Mouse (Mus musculus) retina, embryonic 14.5 days (tissue): ENCODE measurements around the gene Cfap61.
A peak's percentile ranks its signal among the peaks of the same experiment; 100 is the strongest.

Experiments
- DNase-seq: peaks from one replicate; pipeline ENCODE4 v3.0.0-alpha.2; 2015; ENCODE audit warnings: low spot score

Cfap61 gene

DNA sequence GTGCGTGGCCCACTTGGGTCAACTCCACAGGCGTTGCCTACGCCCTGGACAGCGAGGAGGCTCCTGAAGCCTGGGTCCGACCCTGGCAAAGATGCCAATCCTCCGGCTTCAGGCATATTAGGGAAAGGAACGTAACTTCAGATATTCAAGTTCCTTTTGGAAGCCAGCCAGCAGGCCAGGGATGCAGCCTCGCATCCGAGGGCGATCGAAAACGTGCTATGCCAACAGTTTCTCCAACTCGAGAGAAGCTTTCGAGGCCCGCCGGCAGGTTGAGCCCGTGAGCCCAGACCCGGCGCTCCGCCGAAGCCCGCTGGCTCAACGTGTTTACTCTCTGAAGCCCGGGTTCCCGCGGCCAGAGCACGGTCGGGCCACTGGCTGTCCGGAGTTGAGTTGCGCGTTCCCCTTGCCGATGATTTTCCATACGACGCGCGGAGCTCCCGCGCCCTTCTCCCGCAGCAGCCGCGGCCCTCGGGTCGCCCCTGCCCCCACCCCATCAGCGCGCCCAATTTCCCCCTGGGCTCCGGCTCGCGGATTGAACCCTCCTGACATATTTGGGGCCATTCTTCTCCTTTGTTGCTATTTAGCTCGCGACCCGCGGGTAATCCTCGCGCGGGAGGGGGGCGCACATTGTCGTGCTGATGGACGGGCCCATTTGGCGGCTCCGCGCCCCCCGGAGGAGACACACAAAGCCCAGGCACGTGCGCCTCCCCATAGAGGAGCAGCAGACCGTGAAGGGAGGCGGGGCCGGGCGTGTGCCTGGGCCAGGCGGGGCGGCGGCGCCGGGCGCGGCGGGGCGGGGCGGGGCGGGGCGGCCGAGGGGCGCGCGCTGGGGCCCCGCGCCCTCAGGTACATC lies 286.7 kb downstream of the Cfap61 start, which contains the start of gene Insm1:
Gene Insm1, plus strand, starts transcription at position 846 of the 853 bp plus-strand sequence.
- DNase-seq = peak; percentile 87

DNA sequence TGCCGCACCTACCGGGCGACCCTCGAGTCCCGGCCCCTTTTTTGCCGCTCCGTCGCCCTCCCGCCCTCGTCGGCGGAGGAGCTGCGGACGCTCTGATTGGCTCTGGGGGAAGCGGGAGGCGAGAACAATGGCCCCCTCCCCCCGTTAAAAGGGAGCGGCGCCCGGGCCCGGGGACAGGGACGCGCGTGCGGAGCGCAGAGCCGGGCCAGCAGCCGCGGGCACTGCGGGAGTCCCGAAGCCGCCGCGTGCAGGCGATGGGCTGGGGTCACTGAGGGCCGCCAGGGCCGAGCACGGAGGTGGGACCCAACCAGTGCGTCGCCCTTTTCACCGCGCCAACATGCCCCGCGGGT lies 287.3 kb downstream of the Cfap61 start:
- DNase-seq = no peak

DNA sequence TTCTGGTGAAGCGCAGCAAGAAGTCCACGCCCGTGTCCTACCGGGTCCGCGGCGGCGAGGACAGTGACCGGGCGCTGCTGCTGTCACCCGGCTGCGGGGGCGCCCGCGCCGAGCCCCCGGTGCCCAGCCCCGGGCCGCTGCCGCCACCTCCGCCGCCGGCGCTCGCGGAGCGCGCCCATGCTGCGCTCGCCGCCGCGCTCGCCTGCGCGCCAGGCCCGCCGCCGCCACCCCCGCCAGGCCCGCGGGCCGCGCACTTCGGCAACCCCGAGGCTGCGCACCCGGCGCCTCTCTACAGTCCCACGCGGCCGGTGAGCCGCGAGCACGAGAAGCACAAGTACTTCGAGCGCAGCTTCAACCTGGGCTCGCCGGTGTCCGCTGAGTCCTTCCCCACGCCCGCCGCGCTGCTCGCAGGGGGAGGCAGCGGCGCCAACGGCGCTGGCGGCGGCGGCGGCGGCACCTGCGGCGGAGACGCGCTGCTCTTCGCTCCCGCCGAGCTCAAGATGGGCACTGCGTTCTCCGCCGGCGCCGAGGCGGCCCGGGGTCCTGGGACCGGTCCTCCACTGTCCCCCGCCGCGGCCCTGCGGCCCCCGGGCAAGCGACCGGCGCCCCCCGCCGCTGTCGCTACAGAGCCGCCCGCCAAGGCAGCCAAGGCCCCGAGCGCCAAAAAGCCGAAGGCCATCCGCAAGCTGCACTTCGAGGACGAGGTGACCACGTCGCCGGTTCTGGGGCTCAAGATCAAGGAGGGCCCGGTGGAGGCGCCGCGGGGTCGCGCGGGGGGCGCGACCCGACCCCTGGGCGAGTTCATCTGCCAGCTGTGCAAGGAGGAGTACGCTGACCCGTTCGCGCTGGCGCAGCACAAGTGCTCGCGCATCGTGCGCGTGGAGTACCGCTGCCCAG lies 287.9 kb downstream of the Cfap61 start:
- DNase-seq = peak; percentile 61

DNA sequence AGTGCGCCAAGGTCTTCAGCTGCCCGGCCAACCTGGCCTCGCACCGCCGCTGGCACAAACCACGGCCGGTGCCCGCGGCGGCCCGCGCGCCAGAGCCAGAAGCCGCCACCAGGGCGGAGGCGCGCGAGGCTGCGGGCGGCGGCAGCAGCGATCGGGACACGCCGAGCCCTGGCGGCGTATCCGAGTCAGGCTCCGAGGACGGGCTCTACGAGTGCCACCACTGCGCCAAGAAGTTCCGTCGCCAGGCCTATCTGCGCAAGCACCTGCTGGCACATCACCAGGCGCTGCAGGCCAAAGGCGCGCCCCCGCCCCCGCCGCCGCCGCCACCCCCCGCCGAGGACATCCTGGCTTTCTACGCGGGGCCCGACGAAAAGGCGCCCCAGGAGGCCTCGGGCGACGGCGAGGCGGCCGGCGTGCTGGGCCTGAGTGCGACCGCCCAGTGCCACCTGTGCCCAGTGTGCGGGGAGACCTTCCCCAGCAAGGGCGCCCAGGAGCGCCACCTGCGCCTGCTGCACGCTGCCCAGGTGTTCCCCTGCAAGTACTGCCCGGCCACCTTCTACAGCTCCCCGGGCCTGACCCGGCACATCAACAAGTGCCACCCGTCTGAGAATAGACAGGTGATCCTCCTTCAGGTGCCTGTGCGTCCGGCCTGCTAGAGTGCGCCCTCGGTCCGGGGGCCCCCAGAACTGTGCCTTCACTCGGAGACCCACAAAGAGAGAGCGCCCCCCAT lies 288.8 kb downstream of the Cfap61 start:
- peak; percentile 67 for DNase-seq

DNA sequence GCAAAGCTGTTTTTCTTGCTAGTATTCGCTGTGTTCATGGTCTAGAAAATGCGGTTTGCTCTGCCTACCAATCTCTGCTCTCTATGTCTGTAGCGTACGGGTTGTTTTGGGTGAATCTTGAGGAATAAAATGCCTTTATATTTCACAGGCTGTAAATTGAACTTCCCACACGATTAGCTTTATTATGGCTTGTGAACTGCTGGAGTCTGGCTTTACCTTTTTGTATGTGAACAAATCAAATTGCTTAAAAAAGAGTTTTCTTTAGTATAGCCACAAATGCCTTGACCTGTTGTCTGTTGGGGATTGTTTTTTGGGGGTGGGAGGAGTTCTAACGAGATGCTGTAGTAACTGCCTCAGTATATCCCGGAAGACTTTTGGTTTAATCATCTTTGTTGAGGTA lies 289.6 kb downstream of the Cfap61 start:
- DNase-seq = no peak

DNA sequence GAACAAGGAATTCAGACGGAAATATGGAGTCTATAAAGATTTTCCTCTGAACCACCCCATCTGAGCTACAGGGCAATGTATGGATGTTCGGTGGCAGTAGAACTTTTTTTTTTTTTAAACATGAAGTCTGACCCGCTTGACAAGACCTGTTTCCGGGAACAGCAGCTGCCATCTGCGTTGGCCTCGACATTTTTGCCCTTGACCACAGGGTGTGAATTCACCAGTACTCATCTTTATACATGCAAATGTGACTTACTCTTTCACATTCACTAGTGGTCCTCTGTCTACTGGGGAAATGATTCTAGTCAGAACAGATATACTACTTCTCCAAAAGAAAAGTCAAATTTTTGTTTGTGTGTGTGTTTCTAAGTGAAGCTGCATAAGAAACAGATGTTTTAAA lies 291.2 kb downstream of the Cfap61 start:
- peak; percentile 45 for DNase-seq

DNA sequence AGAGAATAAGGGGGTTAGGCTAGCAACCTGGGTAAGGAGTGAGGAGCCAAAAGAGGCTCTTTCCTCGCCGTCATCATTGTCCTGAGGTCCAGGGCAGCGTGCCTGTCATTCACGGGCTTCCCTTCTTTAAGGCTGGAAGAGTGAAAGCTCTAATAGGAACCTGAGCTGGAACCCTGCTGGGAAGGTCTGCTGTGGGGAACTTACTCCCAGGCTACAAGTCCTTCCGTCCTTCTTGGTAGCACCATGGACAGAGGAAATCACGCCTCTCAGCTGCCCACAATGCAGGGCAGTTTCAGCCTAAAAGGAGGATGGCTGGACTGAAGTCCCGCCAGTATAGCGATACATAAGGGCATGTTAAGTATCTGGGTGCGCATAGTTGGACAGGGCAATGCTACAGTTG lies 291.9 kb downstream of the Cfap61 start:
- DNase-seq = peak; percentile 75

DNA sequence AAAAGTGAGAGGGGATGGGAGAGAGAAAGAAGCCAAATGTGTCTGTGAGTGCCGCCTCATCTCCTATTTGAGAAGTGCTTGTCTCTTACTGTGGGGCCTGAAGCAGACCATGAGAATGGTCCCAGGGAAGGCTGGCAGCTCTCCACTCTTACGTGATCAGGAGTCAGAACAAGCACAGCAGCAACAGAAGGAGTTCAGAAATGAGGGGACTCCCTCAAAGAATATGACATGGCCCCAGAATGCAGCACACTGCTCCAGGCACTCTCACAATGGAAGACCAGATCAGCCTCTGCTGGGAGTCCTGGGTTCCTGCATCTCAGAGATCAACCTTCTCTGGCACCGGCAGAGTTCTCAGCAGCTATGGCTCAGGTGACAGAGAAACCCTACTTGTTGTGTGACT lies 293.1 kb downstream of the Cfap61 start:
- no peak for DNase-seq

DNA sequence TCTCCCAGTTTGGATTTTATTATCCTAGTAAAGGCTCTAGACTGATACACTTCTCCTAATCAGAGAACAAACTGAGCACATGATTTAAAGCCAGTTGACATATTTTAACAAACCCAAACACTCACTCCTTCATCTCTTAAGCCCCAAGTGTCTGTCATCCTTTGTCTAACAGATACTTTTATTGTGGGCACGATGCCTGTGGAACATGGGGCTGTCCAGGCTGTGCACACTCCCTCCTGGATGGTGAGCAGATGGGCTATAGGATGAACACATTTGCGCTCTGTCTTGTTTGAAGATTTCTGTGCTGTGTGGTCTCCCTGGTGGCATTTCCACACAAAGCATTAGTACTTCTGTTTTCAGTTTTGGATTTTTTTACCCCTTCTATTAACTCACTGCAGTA lies 293.9 kb downstream of the Cfap61 start:
- no peak for DNase-seq

DNA sequence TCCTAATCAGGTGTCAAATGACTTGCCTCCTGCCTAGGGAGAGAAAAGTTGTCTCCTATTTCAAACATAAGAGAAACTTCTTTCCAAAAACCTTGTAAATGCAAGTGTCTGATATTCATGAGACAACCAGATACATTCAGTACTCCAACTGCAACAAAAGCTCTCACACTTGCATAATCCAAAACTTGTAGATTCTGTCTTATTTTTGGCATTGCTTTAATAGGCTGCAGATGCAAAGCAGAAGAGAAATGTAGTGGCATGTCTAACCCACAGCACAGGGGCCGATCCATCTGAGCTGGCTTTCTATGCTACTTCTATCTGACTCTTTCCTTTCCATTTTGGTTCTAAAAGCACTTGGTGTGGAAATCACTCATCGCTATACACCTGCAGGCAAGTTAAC lies 296.9 kb downstream of the Cfap61 start:
- DNase-seq = no peak

DNA sequence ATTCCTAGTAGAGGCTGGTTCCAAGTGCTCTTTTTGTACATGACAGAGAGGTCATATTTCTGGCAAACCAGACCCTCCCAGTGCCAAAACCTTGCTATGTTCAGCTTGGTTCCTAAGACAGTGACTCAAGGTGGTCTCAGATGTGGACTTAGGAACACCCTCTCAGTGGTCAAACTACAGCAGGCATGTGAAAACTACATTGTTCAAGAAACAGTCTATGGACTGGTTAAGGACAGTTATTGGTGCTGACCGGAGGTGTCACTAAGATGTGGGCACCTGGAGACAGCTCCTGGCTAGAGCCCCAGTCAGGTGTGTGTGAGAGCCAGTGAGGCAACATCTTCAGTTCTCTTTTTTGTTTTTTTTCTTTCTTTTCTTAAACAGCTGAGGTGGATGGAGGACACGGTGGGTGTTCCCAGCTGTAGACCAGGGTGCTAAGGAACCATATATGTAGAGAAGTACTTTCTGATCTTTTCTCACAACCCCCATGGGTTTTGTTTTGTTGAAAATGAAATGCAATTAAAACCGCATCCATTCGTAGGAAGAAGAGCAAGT lies 304.7 kb downstream of the Cfap61 start:
- DNase-seq = no peak

DNA sequence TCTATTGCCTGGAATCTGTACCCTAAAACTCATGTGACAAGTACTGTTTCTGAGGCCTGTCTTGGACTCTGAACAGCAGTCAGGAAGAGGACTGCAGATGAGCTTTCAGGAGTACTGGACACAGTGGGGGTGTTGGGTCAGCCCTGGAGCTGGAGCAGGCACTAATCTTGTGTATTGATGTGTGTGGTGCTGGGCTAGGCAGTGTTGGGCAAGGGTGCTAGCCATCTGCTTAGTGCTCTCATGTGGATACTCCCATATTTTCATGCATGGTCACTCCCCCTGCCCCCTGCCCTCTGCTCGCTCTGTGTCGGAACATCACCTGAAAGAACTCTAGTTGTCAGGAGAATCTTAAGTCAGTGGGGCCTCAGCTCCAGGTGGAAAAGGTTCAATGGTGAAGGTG lies 309.5 kb downstream of the Cfap61 start:
- no peak for DNase-seq

DNA sequence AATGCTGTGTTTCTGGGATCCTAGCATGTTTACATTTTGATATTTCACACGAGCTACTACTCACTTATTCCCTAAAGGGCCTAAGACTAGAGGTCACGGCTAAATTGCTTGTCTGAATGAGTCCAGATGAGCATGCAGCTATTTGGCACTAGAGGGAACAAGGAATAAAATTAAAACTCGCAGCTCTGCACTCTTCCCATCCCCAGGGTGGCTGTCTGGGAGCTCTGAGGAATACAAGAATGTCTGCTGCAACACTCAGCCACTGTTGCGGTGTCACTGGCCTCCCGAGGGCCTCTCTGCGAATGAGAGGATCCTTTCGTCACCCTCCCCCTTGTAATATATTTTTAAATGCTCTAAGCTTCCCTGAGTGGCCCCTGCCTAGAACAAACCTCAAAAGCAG lies 310.8 kb downstream of the Cfap61 start:
- DNase-seq = no peak

DNA sequence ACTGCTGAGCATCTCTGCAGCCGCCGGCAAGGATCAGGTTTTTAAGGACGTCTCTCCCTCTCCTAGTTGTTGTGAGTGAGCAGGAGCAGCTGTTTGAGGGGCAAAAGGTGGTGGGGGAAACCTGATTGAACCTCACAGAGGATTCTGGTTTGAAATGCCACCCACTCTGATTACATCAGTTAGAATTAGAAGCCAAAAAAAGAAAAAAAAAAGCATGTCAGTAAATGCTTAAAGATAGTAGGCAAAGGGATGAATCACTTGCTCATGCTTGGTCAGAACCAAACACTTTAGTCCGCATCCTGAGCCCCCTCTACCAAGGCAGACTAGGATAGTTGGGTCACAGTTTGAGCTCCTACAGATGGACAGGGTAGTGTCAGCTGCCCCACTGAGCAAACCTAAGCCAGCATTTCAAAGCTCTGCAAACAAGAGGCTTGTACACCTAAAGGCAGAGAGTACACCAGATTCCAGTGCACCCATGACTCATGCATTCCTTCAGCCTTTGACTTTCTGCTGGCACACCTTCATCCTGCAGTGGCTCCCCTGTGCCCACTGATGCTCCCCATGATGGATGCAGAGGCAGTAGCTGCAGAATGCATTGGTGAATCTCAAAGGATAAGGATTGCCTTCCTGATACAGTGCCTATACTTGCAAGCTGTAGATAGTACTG lies 312.0 kb downstream of the Cfap61 start:
- DNase-seq = no peak

DNA sequence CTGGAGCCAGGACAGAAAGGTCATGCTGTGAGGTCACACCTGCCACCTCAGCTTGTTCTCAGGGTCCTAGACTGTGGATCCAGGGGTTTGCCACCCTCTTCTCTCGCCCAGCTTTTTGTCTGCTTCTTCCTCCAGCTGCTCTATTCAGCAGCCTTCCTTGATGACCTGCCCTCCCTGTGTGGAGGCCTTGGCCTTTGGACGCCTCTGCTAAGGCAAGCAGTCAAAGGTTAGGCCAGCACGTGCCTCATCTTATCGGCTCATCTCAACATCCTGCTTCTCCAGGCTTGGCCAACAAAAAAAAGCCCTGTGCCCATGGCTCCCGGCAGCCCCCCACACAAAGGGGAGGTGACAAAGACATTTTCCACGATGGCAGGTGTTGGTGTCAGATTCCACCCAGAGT lies 313.0 kb downstream of the Cfap61 start:
- no peak for DNase-seq

DNA sequence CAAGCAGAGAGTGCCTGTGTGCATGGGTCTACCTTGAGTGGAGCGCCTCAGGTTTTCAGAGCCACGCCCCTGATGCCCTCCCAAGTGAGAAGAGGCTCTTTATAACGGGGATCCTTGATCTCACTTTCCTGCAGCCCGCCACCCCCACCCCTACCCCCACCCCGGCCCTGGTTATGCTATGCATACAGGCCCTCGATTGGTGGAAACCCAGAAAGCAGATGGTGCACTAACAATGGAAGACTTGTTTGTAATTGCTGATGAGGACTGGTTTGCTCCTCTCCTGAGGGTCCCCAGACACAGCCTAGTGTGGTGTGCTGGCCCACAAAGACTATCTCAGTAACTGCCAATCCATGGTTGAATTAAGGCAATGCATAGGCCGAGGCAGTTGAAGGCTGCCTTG lies 314.4 kb downstream of the Cfap61 start:
- DNase-seq = no peak

DNA sequence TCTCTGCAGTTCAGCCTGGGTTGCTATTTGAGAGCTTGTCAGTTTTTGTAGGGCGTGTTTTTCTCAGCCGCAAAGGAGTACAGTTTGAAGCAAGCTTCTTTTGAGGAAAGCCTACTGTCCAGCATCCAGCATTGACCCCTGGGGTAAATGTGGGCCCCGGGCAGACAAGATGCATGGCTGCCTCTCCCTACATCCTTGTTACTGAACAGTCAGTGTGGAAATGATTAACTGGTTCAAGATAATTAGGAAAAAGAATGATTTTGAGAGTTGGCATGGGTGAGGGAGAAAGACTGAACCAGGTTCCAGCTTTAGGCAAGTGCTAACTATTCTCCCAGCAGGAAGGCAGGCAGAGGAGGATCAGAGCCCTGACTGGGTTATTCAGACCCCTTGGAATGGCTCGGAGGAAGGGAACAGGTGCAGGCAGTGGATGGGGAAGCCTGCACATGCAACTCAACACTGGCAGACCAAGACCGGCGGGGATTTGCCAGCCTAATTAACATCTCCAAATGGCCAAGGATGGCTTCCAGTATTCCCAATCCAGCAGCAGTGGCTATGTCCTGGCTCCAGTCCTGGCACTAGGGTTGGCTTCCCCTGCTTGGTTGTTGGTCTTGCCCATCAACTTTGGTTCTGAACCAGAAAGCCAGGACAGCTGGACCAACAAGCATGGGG lies 315.8 kb downstream of the Cfap61 start:
- DNase-seq = no peak

DNA sequence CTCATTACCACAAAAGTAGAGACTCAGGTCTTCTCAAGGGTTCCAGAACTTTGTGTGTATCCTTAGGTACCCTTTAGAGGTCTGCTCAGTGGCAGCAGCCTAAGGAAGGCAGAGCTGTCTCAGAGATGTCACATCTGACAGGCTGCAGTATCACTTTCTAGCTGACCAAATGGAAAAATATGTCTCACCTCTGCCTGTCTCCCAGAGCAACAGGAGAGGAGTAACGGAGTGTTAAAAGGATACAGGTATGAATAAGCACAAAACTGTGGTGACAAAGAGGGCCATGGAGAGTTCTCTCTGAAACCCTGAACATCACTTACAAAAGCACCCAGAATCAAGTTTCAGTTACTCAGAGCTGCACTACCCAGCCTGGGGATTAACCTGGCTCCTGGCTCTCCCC lies 319.8 kb downstream of the Cfap61 start:
- DNase-seq = no peak

DNA sequence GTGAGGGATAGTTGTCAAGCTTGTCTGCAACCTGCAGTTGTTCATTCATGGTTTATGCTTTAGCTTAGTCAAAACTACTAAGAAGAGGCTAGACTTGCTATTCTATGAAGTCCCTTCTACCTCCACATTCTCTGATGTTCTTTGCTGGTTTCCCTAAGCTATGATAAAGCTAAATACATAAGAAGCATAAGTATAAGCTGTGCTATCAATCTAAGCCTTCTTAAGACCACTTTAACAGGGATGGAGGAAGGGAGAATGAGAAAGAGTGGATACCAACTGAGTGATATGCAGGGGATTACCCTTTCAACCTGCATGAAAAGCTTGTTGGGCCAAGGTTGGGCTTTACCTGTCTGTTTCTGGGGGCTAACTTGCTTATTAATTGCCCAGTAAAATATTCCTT lies 321.1 kb downstream of the Cfap61 start:
- no peak for DNase-seq

DNA sequence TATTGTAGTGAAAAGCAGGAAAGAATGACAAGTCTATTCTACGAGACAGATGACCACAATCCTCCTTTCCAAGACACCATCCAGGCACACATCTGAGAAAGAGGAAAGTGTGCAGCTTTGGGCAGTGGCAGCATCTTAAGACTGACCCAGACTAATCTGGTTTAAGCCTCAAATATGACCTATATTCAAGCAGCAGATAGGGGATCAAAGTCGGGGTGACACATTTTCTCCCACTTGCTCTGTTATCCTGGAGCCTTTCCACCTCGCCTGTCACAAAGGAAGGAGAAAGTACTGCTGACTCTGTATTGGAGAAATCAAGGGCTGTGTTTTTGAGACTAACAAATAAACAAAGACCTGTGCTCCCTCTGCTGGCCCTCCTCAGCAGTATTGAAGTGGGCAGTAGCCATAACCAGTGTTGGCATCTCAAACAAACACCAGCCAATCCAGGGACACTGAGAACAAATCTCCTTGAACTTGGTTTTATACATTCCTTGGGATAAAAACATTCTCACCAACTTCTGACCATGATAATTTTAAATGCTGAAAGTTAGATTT lies 321.8 kb downstream of the Cfap61 start:
- DNase-seq = peak; percentile 69

DNA sequence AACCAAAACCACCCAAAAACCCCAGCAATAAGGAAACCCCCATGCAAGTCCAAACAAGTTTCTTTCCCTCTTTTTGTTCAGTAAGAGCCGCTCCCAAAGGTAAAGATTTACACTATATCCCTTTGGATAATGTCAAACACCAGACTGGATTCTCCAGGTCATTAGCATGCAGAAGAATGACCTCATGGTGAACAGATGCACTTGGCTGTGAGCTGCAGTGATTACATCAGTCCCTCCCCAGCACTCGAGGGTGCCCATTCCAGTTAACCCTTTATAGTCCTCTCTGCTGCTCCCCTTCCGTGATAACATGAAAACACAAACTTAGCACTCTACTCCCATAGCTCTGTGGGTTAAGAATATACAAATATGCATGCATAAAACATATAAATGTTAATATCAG lies 322.5 kb downstream of the Cfap61 start:
- DNase-seq = no peak
